Mouse (Mus musculus) kidney, adult 2 months (tissue): Measurements from ENCODE around the gene Serpind1. TPM values are rescaled to one million over a fixed set of nuclear protein-coding genes. Genes with fewer than 3 reads are reported as not detected.

Experiments used
- DNase-seq: peaks from one replicate; pipeline ENCODE4 v3.0.0; 2021
- H3K27ac ChIP-seq: fragments of 200-500 bp; 2 replicates; pipeline ENCODE4 v1.5.1; 2012; ENCODE audit warnings: low read depth, low read length, control low read depth, inconsistent platforms; ENCODE audit not compliant: insufficient read depth
- H3K27me3 ChIP-seq: fragments of 200-500 bp; replicated peaks from 2 replicates; pipeline ENCODE4 v1.6.1; 2012; ENCODE audit warnings: mild to moderate bottlenecking, moderate library complexity, low read length, inconsistent platforms; ENCODE audit not compliant: control insufficient read depth, insufficient read depth
- H3K36me3 ChIP-seq: fragments of 200-500 bp; 2 replicates; pipeline ENCODE4 v1.6.1; 2012; ENCODE audit warnings: mild to moderate bottlenecking, moderate library complexity, low read length, inconsistent platforms; ENCODE audit not compliant: control insufficient read depth, insufficient read depth
- H3K4me1 ChIP-seq: fragments of 200-500 bp; 2 replicates; pipeline ENCODE4 v1.6.1; 2011; ENCODE audit warnings: low read length; ENCODE audit not compliant: control insufficient read depth, insufficient read depth
- H3K4me3 ChIP-seq: fragments of 200-500 bp; 2 replicates; pipeline ENCODE4 v1.5.1; 2011; ENCODE audit warnings: mild to moderate bottlenecking, low read depth, low read length, control low read depth; ENCODE audit not compliant: insufficient read depth
- CTCF ChIP-seq: fragments of 200-500 bp; conservative IDR thresholded peaks from 2 replicates; pipeline ENCODE4 v1.5.1; 2011; ENCODE audit warnings: low read depth, mild to moderate bottlenecking, control low read depth, low read length, moderate library complexity, mixed read lengths; ENCODE audit not compliant: insufficient read depth, insufficient read length
- POLR2A ChIP-seq: fragments of 200-500 bp; IDR thresholded peaks from one replicate; pipeline ENCODE4 v1.6.1; 2011; ENCODE audit warnings: low read depth, low read length, control low read depth
- WGBS: fragments of 180-500 bp; shearing (Covaris S2); methylation state at CpG from one replicate; pipeline ENCODE4 v1.1.7; 2018; 5-methylcytosine and 5-hydroxymethylcytosine counted together
- polyA plus RNA-seq: library from polyadenylated mRNA; depleted of rRNA; stranded (reverse); fragments of >200 nt; gene quantifications from 2 replicates; pipeline ENCODE4 v1.2.3, GENCODE M21; 2012; rRNA removed

Serpind1 gene
- polyA plus RNA-seq, 1 experiment = 0.80 TPM

- Histone ChIP-seq H3K27ac (no peak overlapping the region), H3K27me3 (no peaks in the 10 kb centered on the region), H3K36me3 (peaks cover 2% of the 10 kb centered on the region), H3K4me1 (no peaks in the 10 kb centered on the region), H3K4me3 (no peak overlapping the region)
- peak; percentile 35 for DNase-seq
- 31% methylated on average over 4 of the region's 4 CpGs for WGBS
- no peak for TF ChIP-seq CTCF
- no peak for TF ChIP-seq POLR2A
These were observed 61.6 kb downstream of the Serpind1 start for GRCm38 (mm10) chr16:17392784-17393183.

Other genes starting within 250 kb of the Serpind1 start
- 88.5 and 89.6 TPM in 2 replicates for gene Ppil2, start 220.1 kb upstream of the Serpind1 start, polyA plus RNA-seq
- 0.75 and 1.4 TPM in 2 replicates for gene 2610318N02Rik, start 206.2 kb upstream of the Serpind1 start, polyA plus RNA-seq
- gene Sdf2l1, start 199.0 kb upstream of the Serpind1 start, polyA plus RNA-seq = 22.8 and 25.2 TPM in 2 replicates
- 7.5 and 8.5 TPM in 2 replicates for gene Ydjc, start 186.8 kb upstream of the Serpind1 start, polyA plus RNA-seq
- 0.74 and 0.92 TPM in 2 replicates for gene Ccdc116, start 184.1 kb upstream of the Serpind1 start, polyA plus RNA-seq
- 64.6 and 73.6 TPM in 2 replicates for gene Ube2l3, start 128.7 kb upstream of the Serpind1 start, polyA plus RNA-seq
- gene Rimbp3, start 122.8 kb upstream of the Serpind1 start, polyA plus RNA-seq = 0.05 and 0.08 TPM in 2 replicates
- 1.5 and 1.8 TPM in 2 replicates for gene Hic2, start 97.8 kb upstream of the Serpind1 start, polyA plus RNA-seq
- 7.7 and 8.0 TPM in 2 replicates for gene Tmem191c, start 55.3 kb upstream of the Serpind1 start, polyA plus RNA-seq
- gene Snap29, start 74.6 kb downstream of the Serpind1 start, polyA plus RNA-seq = 8.9 and 11.4 TPM in 2 replicates
- 105 and 124 TPM in 2 replicates for gene Pi4ka, start 74.9 kb downstream of the Serpind1 start, polyA plus RNA-seq
- gene Crkl, start 120.6 kb downstream of the Serpind1 start, polyA plus RNA-seq = 34.4 and 43.3 TPM in 2 replicates
- gene Aifm3, start 158.2 kb downstream of the Serpind1 start, polyA plus RNA-seq = 11.7 and 14.8 TPM in 2 replicates
- 295 and 386 TPM in 2 replicates for gene Lztr1, start 177.3 kb downstream of the Serpind1 start, polyA plus RNA-seq
- gene Thap7, start 199.8 kb downstream of the Serpind1 start, polyA plus RNA-seq = 103 and 115 TPM in 2 replicates
- 0.05 and 0.11 TPM in 2 replicates for gene Lrrc74b, start 229.9 kb downstream of the Serpind1 start, polyA plus RNA-seq
- 0.86 and 1.1 TPM in 2 replicates for gene P2rx6, start 230.5 kb downstream of the Serpind1 start, polyA plus RNA-seq